Mouse (Mus musculus): ENCODE results near the gene Mllt1.

GRCm38 (mm10) chr17:56843678-56844077 lies 91.5 kb downstream of the Mllt1 start:
- TF ChIP-seq CTCF (IDR thresholded peaks at IDR 0.05) (no peak), EP300 (IDR thresholded peaks at IDR 0.05) (no peak)

Measured in lung, postnatal 0 days (tissue).